Mouse (Mus musculus) kidney, postnatal 25 days (tissue): Measurements from ENCODE around the gene Bcl7c.
"Not testable (repeated sequence)": the region's sequence is repeated elsewhere in the genome, so short reads cannot be mapped to it uniquely, and the experiment has no call there.

ENCODE experiments used
- DNase-seq, 2 experiments: peaks; one replicate each; pipeline ENCODE4 v3.0.0; 2021; ENCODE audit warnings: mixed read lengths in 2 of 2

The Bcl7c gene

GRCm38 (mm10) chr7:127708207-127709078 lies at the start of gene Bcl7c:
Gene Bcl7c (minus strand): TSS chr7:127708933.
- peak; percentile 91 to 94 for DNase-seq

GRCm38 (mm10) chr7:127753741-127754140 lies 45.0 kb upstream of the Bcl7c start:
- peak in 1 of 2 experiments; percentile 3 for DNase-seq

GRCm38 (mm10) chr7:127753158-127753557 lies 44.4 kb upstream of the Bcl7c start:
- no peak for DNase-seq

- DNase-seq, result no peak
Observed at GRCm38 (mm10) chr7:127752069-127752468, 43.3 kb upstream of the Bcl7c start.

- no peak for DNase-seq
Observed at GRCm38 (mm10) chr7:127751619-127752018, 42.9 kb upstream of the Bcl7c start.

- peak in 1 of 2 experiments; percentile 66 for DNase-seq
Observed at GRCm38 (mm10) chr7:127750131-127751127, 41.7 kb upstream of the Bcl7c start.

- DNase-seq, result no peak
Observed at GRCm38 (mm10) chr7:127748235-127748560, 39.5 kb upstream of the Bcl7c start.

GRCm38 (mm10) chr7:127747559-127748234 lies 39.0 kb upstream of the Bcl7c start:
- no peak for DNase-seq

GRCm38 (mm10) chr7:127746494-127747491 lies 38.1 kb upstream of the Bcl7c start:
- peak in 1 of 2 experiments; percentile 64 for DNase-seq

GRCm38 (mm10) chr7:127745652-127746493 lies 37.1 kb upstream of the Bcl7c start:
- peak; percentile 98 to 99 for DNase-seq

- peak; percentile 95 to 97 for DNase-seq
Observed at GRCm38 (mm10) chr7:127745251-127745651, 36.5 kb upstream of the Bcl7c start.

- peak; percentile 86 to 93 for DNase-seq
Observed at GRCm38 (mm10) chr7:127744366-127745045, 35.8 kb upstream of the Bcl7c start, which contains the start of gene Fbxl19. Gene Fbxl19 (plus strand): TSS chr7:127744543.

GRCm38 (mm10) chr7:127732066-127732465 lies 23.3 kb upstream of the Bcl7c start, which contains the start of gene Ctf2:
Gene Ctf2 (minus strand): TSS chr7:127732166.
- not testable (repeated sequence) for DNase-seq

GRCm38 (mm10) chr7:127730170-127730569 lies 21.4 kb upstream of the Bcl7c start:
- DNase-seq, result no peak

- no peak for DNase-seq
Observed at GRCm38 (mm10) chr7:127727898-127728297, 19.2 kb upstream of the Bcl7c start.

- no peak for DNase-seq
Observed at GRCm38 (mm10) chr7:127725924-127726323, 17.2 kb upstream of the Bcl7c start.

- no peak for DNase-seq
Observed at GRCm38 (mm10) chr7:127725490-127725889, 16.8 kb upstream of the Bcl7c start.

GRCm38 (mm10) chr7:127719258-127719657 lies 10.5 kb upstream of the Bcl7c start:
- no peak for DNase-seq

GRCm38 (mm10) chr7:127718339-127718738 lies 9.6 kb upstream of the Bcl7c start:
- no peak for DNase-seq

GRCm38 (mm10) chr7:127716992-127717391 lies 8.3 kb upstream of the Bcl7c start:
- DNase-seq, result peak; percentile 75 to 84
